Mouse (Mus musculus): ENCODE results near the gene Enox1. TPM values are rescaled to one million over a fixed set of nuclear protein-coding genes. Genes with fewer than 3 reads are reported as not detected.

Enox1 gene
- total and polyA plus RNA-seq, 2 experiments from 2014 or later = 29.1 to 42.7 TPM

DNA sequence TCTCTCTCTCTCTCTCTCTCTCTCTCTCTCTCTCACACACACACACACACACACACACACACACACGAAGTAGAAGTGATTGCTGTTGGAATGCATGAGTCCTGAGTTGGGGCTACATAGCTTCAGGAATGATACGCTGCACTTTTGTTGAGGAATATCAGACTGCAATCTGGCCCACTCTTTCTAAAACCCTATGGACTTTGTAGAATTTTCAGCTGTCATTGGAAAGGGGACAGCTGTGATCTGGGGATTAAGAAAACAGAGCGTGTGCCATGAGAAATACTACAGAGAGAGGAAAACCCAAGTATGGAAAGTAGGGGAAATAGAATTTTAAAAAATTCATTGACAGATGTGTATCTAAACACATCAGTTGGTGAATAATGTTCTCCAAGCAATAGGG lies 482.1 kb downstream of the Enox1 start:
- WGBS = 67% methylated on average over 3 of the region's 3 CpGs
- ATAC-seq (no peak), DNase-seq (ENCODE audit: low spot score) (no peak)
- H3K4me1 ChIP-seq (ENCODE audit: insufficient read depth, low read length) = peaks cover 16% of the 10 kb centered on the region
- no peak overlapping the region for H3K27ac ChIP-seq
- no peak overlapping the region for H3K9ac ChIP-seq (replicated peaks; ENCODE audit: low read length)
- H3K9me3 ChIP-seq (ENCODE audit: low read length) = no peaks in the 10 kb centered on the region
- no peaks in the 10 kb centered on the region for H3K36me3 ChIP-seq (ENCODE audit: insufficient read depth, low read length)
- H3K27me3 ChIP-seq (ENCODE audit: insufficient read depth, low read length) = no peaks in the 10 kb centered on the region
- H3K4me3 ChIP-seq (ENCODE audit: low read length) = no peak overlapping the region
- no peak for TF ChIP-seq CTCF (IDR thresholded peaks at IDR 0.05; ENCODE audit: low read depth)
- no peak overlapping the region for H3K4me2 ChIP-seq (ENCODE audit: low read depth, low read length)

DNA sequence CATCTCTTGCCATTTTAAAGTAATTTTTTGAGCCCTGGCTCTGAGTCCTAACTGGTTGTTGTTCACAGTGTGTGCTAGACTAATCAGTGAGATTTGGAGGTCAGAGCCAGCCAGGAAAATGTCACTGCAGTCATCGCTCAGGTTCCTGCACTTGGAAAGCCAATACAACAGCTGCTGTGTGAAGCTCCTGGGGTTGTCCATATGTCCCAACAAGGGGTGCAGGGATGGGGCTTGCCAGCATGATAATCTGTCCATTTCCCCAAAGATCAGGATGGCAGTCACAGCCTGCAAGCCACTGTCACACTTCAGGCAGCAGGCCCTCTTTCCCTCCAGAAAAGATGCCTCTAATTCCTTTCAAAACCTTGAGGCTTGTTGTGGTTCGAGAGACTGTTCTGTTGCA lies 483.0 kb downstream of the Enox1 start:
- peak; percentile 79 for ATAC-seq
- H3K4me2 ChIP-seq (ENCODE audit: low read depth, low read length) = no peak overlapping the region
- 30% methylated on average over 2 of the region's 2 CpGs for WGBS
- H3K36me3 ChIP-seq (ENCODE audit: insufficient read depth, low read length) = no peaks in the 10 kb centered on the region
- no peak overlapping the region for H3K4me3 ChIP-seq (ENCODE audit: low read length)
- H3K9ac ChIP-seq (replicated peaks; ENCODE audit: low read length) = no peak overlapping the region
- H3K27me3 ChIP-seq (ENCODE audit: insufficient read depth, low read length) = no peaks in the 10 kb centered on the region
- peak overlapping the region; percentile 54; the same call in 1 of the 2 replicates for H3K27ac ChIP-seq
- peak; percentile 79 for DNase-seq (ENCODE audit: low spot score)
- no peak for TF ChIP-seq CTCF (IDR thresholded peaks at IDR 0.05; ENCODE audit: low read depth)
- no peaks in the 10 kb centered on the region for H3K9me3 ChIP-seq (ENCODE audit: low read length)
- H3K4me1 ChIP-seq (ENCODE audit: insufficient read depth, low read length) = peaks cover 16% of the 10 kb centered on the region

DNA sequence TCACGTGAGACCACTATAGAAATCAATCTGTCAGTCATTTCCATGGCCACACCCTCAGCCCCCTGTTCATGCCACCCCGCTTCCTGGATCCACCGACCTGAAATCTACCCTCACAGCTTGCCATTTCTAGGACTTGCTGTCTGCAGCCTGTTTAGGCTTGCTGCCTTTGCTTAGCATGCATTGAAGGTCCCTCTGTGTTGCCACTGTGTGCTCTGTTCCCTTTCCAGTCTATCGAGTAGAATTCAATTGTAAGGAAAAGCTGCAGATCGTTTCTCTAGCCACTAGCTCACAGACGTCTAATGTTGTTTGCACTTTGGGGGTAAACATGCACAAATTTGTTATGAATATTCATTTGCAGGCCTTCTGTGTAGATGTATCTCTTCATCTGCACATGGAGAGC lies 485.8 kb downstream of the Enox1 start:
- Histone ChIP-seq H3K9ac (replicated peaks; ENCODE audit: low read length) (no peak overlapping the region), H3K27me3 (ENCODE audit: insufficient read depth, low read length) (no peaks in the 10 kb centered on the region), H3K4me2 (ENCODE audit: low read depth, low read length) (no peak overlapping the region), H3K4me1 (ENCODE audit: insufficient read depth, low read length) (peaks cover 9% of the 10 kb centered on the region), H3K9me3 (ENCODE audit: low read length) (no peaks in the 10 kb centered on the region), H3K36me3 (ENCODE audit: insufficient read depth, low read length) (no peaks in the 10 kb centered on the region), H3K4me3 (ENCODE audit: low read length) (no peak overlapping the region), H3K27ac (no peak overlapping the region)
- 64% methylated on average over 6 of the region's 6 CpGs for WGBS
- ATAC-seq (no peak), DNase-seq (ENCODE audit: low spot score) (no peak)
- TF ChIP-seq CTCF (IDR thresholded peaks at IDR 0.05; ENCODE audit: low read depth) = no peak

GRCm38 (mm10) chr14:77646196-77646595 lies 489.6 kb downstream of the Enox1 start:
- Histone ChIP-seq H3K9me3 (ENCODE audit: low read length) (no peaks in the 10 kb centered on the region), H3K9ac (replicated peaks; ENCODE audit: low read length) (no peak overlapping the region), H3K27ac (no peak overlapping the region), H3K4me1 (ENCODE audit: insufficient read depth, low read length) (no peaks in the 10 kb centered on the region), H3K36me3 (ENCODE audit: insufficient read depth, low read length) (no peaks in the 10 kb centered on the region), H3K4me3 (ENCODE audit: low read length) (no peak overlapping the region), H3K27me3 (ENCODE audit: insufficient read depth, low read length) (no peaks in the 10 kb centered on the region), H3K4me2 (ENCODE audit: low read depth, low read length) (no peak overlapping the region)
- DNase-seq (ENCODE audit: low spot score) (no peak), ATAC-seq (no peak)
- no peak for TF ChIP-seq CTCF (IDR thresholded peaks at IDR 0.05; ENCODE audit: low read depth)
- 88% methylated on average over 2 of the region's 2 CpGs for WGBS

DNA sequence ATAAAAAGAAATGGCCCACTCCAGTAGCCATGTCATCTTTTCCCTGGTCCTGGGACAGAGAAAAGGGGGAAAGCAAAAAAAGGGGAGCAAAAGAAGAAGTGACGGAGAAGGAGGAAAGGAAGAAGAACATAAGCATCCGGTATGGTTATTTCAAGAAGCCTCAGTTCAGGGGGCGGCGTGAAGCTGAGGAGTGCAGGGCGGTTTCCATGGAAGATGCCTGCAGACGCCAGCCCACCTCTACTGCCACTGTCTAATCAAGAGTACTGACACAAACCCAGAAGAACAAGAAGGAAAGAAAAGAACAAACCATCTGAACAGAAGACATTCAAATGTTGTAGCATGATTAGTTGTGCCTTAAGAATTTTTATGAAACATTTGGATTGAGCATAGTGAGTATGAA lies 490.5 kb downstream of the Enox1 start:
- no peaks in the 10 kb centered on the region for H3K27me3 ChIP-seq (ENCODE audit: insufficient read depth, low read length)
- TF ChIP-seq CTCF (IDR thresholded peaks at IDR 0.05; ENCODE audit: low read depth) = no peak
- H3K4me2 ChIP-seq (ENCODE audit: low read depth, low read length) = no peak overlapping the region
- H3K4me3 ChIP-seq (ENCODE audit: low read length) = no peak overlapping the region
- H3K9ac ChIP-seq (replicated peaks; ENCODE audit: low read length) = no peak overlapping the region
- H3K4me1 ChIP-seq (ENCODE audit: insufficient read depth, low read length) = no peaks in the 10 kb centered on the region
- H3K36me3 ChIP-seq (ENCODE audit: insufficient read depth, low read length) = no peaks in the 10 kb centered on the region
- no peak for DNase-seq (ENCODE audit: low spot score)
- H3K27ac ChIP-seq = no peak overlapping the region
- 92% methylated on average over 6 of the region's 6 CpGs for WGBS
- ATAC-seq = no peak
- no peaks in the 10 kb centered on the region for H3K9me3 ChIP-seq (ENCODE audit: low read length)

- Histone ChIP-seq H3K9me3 (ENCODE audit: low read length) (no peaks in the 10 kb centered on the region), H3K4me3 (ENCODE audit: low read length) (no peak overlapping the region), H3K27ac (no peak overlapping the region), H3K4me1 (ENCODE audit: insufficient read depth, low read length) (no peaks in the 10 kb centered on the region), H3K36me3 (ENCODE audit: insufficient read depth, low read length) (no peaks in the 10 kb centered on the region), H3K9ac (replicated peaks; ENCODE audit: low read length) (no peak overlapping the region), H3K27me3 (ENCODE audit: insufficient read depth, low read length) (no peaks in the 10 kb centered on the region), H3K4me2 (ENCODE audit: low read depth, low read length) (no peak overlapping the region)
- no peak for TF ChIP-seq CTCF (IDR thresholded peaks at IDR 0.05; ENCODE audit: low read depth)
- ATAC-seq (no peak), DNase-seq (ENCODE audit: low spot score) (no peak)
- 61% methylated on average over 8 of the region's 8 CpGs for WGBS
Measured at GRCm38 (mm10) chr14:77648305-77648704, 491.7 kb downstream of the Enox1 start.

DNA sequence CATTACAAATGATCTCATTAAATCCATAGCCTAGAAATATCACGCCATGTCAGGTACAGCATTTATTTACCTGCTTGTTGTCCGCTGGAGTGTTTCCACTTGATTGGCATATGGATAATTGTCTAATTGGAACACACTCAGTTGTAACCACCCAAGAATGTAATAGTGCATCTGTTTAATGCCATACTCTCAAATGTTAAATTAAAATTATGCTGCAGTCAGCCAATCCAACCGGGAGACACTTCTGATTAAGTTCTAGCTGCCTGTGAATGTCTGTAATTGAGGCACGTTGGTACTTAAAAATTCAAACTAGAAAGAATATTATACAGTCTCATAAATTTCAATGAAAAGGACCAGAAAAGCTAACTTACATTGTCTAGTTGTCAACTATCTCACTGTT lies 502.2 kb downstream of the Enox1 start:
- no peak for ATAC-seq
- no peaks in the 10 kb centered on the region for H3K27me3 ChIP-seq (ENCODE audit: insufficient read depth, low read length)
- no peaks in the 10 kb centered on the region for H3K4me1 ChIP-seq (ENCODE audit: insufficient read depth, low read length)
- 55% methylated on average over 4 of the region's 4 CpGs for WGBS
- no peak overlapping the region for H3K4me2 ChIP-seq (ENCODE audit: low read depth, low read length)
- H3K9me3 ChIP-seq (ENCODE audit: low read length) = no peaks in the 10 kb centered on the region
- TF ChIP-seq CTCF (IDR thresholded peaks at IDR 0.05; ENCODE audit: low read depth) = no peak
- no peak overlapping the region for H3K27ac ChIP-seq
- DNase-seq (ENCODE audit: low spot score) = no peak
- H3K4me3 ChIP-seq (ENCODE audit: low read length) = no peak overlapping the region
- H3K9ac ChIP-seq (replicated peaks; ENCODE audit: low read length) = no peak overlapping the region
- H3K36me3 ChIP-seq (ENCODE audit: insufficient read depth, low read length) = no peaks in the 10 kb centered on the region

All from hindbrain, postnatal 0 days (tissue).